Mouse (Mus musculus) limb, embryonic 15.5 days (tissue): ENCODE results near the gene E2f4. TPM values are rescaled to one million over a fixed set of nuclear protein-coding genes. Genes with fewer than 3 reads are reported as not detected.
"Not testable (repeated sequence)": the region's sequence is repeated elsewhere in the genome, so short reads cannot be mapped to it uniquely, and the experiment has no call there.

Experiments used
- ATAC-seq: fragments of 200-750 bp; cut with Nextera tagmentation; 2 replicates; pipeline ENCODE4 v1.8.0; 2017; ENCODE audit warnings: low read depth, moderate TSS enrichment; ENCODE audit not compliant: insufficient number of reproducible peaks, low FRiP score, low TSS enrichment
- H3K27ac ChIP-seq: fragments of 300-500 bp; sonication (generic); 2 replicates; pipeline ENCODE4 v1.5.1; 2015; ENCODE audit warnings: moderate library complexity, mild to moderate bottlenecking, inconsistent platforms
- H3K27me3 ChIP-seq: fragments of 300-500 bp; sonication (generic); 2 replicates; pipeline ENCODE4 v1.6.1; 2015; ENCODE audit warnings: inconsistent platforms
- H3K36me3 ChIP-seq: fragments of 300-500 bp; sonication (generic); 2 replicates; pipeline ENCODE4 v1.6.1; 2015; ENCODE audit warnings: inconsistent platforms
- H3K4me1 ChIP-seq: fragments of 300-500 bp; sonication (generic); 2 replicates; pipeline ENCODE4 v1.6.1; 2015; ENCODE audit warnings: inconsistent platforms
- H3K4me2 ChIP-seq: fragments of 300-500 bp; sonication (generic); 2 replicates; pipeline ENCODE4 v1.6.1; 2015; ENCODE audit warnings: mild to moderate bottlenecking, inconsistent platforms
- H3K4me3 ChIP-seq: fragments of 300-500 bp; sonication (generic); 2 replicates; pipeline ENCODE4 v1.5.1; 2015; ENCODE audit warnings: mild to moderate bottlenecking, inconsistent platforms
- H3K9ac ChIP-seq: fragments of 300-500 bp; sonication (generic); 2 replicates; pipeline ENCODE4 v1.6.1; 2015; ENCODE audit warnings: inconsistent platforms
- H3K9me3 ChIP-seq: fragments of 300-500 bp; sonication (generic); 2 replicates; pipeline ENCODE4 v1.6.1; 2016; ENCODE audit warnings: inconsistent platforms
- WGBS: fragments of 180-500 bp; shearing (Covaris S2); methylation state at CpG from one replicate; pipeline ENCODE4 v1.1.7; 2015; 5-methylcytosine and 5-hydroxymethylcytosine counted together
- polyA plus RNA-seq: library from polyadenylated mRNA; unstranded; fragments of >200 nt; fragmentation: Nextera tagmentation; extraction: Ambion mirVana; gene quantifications from 2 replicates; pipeline ENCODE4 v1.2.1, GENCODE M21; 2015

The E2f4 gene
- polyA plus RNA-seq, 1 experiment from 2014 or later: 63.7 TPM

- Histone ChIP-seq H3K4me1 (peaks cover 32% of the 10 kb centered on the region), H3K27me3 (peaks cover 20% of the 10 kb centered on the region), H3K27ac (peak overlapping the region; percentile 83), H3K9ac (peak overlapping the region; percentile 26), H3K4me3 (peak overlapping the region; percentile 53), H3K4me2 (peak overlapping the region; percentile 79), H3K9me3 (no peaks in the 10 kb centered on the region), H3K36me3 (0 out of 2 replicates have a peak, but pooled peaks cover 10% of the 10 kb centered on the region)
- under 1% methylated on average over 53 of the region's 53 CpGs for WGBS
- ATAC-seq: peak; percentile 87
Observed at GRCm38 (mm10) chr8:105288958-105289732, 8.3 kb upstream of the E2f4 start.

GRCm38 (mm10) chr8:105289805-105290460, 7.5 kb upstream of the E2f4 start, which contains the start of gene 4931428F04Rik:
Gene 4931428F04Rik, minus strand, starts transcription at chr8:105289864.
- 0 out of 2 replicates have a peak, but pooled peaks cover 7% of the 10 kb centered on the region for H3K36me3 ChIP-seq
- H3K27ac ChIP-seq: peak within 1 kb of the TSS; percentile 83
- no peaks in the 10 kb centered on the region for H3K9me3 ChIP-seq
- under 1% methylated on average over 43 of the region's 43 CpGs for WGBS
- peak within 1 kb of the TSS; percentile 26 for H3K9ac ChIP-seq
- peaks cover 20% of the 10 kb centered on the region for H3K27me3 ChIP-seq
- H3K4me3 ChIP-seq: peak within 1 kb of the TSS; percentile 53
- peak; percentile 4; the same call in 1 of the 2 replicates for ATAC-seq
- peaks cover 32% of the 10 kb centered on the region for H3K4me1 ChIP-seq
- peak within 1 kb of the TSS; percentile 79 for H3K4me2 ChIP-seq

- Histone ChIP-seq H3K4me1 (peaks cover 32% of the 10 kb centered on the region), H3K27ac (no peak overlapping the region), H3K4me2 (peak overlapping the region; percentile 79), H3K27me3 (peaks cover 20% of the 10 kb centered on the region), H3K36me3 (no peaks in the 10 kb centered on the region), H3K4me3 (peak overlapping the region; percentile 16; the same call in 1 of the 2 replicates), H3K9ac (no peak overlapping the region), H3K9me3 (no peaks in the 10 kb centered on the region)
- WGBS: 7% methylated on average over 31 of the region's 31 CpGs
- ATAC-seq: no peak
Observed at GRCm38 (mm10) chr8:105290554-105291314, 6.7 kb upstream of the E2f4 start.

GRCm38 (mm10) chr8:105291364-105291763, 6.1 kb upstream of the E2f4 start:
- not testable (repeated sequence) for H3K9me3 ChIP-seq, ATAC-seq, H3K9ac ChIP-seq, H3K4me3 ChIP-seq, H3K27ac ChIP-seq, H3K4me2 ChIP-seq, H3K36me3 ChIP-seq
- H3K27me3 ChIP-seq: peaks cover 20% of the 10 kb centered on the region
- peaks cover 32% of the 10 kb centered on the region for H3K4me1 ChIP-seq
- 82% methylated on average over 8 of the region's 8 CpGs for WGBS

GRCm38 (mm10) chr8:105291802-105292201, 5.7 kb upstream of the E2f4 start:
- 61% methylated on average over 3 of the region's 3 CpGs for WGBS
- not testable (repeated sequence) for ATAC-seq, H3K9me3 ChIP-seq, H3K36me3 ChIP-seq, H3K9ac ChIP-seq, H3K4me3 ChIP-seq, H3K27ac ChIP-seq, H3K4me2 ChIP-seq
- Histone ChIP-seq H3K4me1 (peaks cover 34% of the 10 kb centered on the region), H3K27me3 (peaks cover 20% of the 10 kb centered on the region)

- WGBS: 85% methylated on average over 7 of the region's 7 CpGs
- no peak overlapping the region for H3K27ac ChIP-seq
- H3K9ac ChIP-seq: no peak overlapping the region
- H3K4me3 ChIP-seq: no peak overlapping the region
- no peaks in the 10 kb centered on the region for H3K9me3 ChIP-seq
- peaks cover 39% of the 10 kb centered on the region for H3K4me1 ChIP-seq
- H3K4me2 ChIP-seq: no peak overlapping the region
- peaks cover 20% of the 10 kb centered on the region for H3K27me3 ChIP-seq
- no peaks in the 10 kb centered on the region for H3K36me3 ChIP-seq
- ATAC-seq: no peak
Observed at GRCm38 (mm10) chr8:105292471-105292870, 5.0 kb upstream of the E2f4 start.

- Histone ChIP-seq H3K36me3 (no peaks in the 10 kb centered on the region), H3K27ac (no peak overlapping the region), H3K9me3 (no peaks in the 10 kb centered on the region), H3K27me3 (peaks cover 20% of the 10 kb centered on the region), H3K4me2 (no peak overlapping the region), H3K9ac (no peak overlapping the region), H3K4me1 (peaks cover 36% of the 10 kb centered on the region), H3K4me3 (no peak overlapping the region)
- 68% methylated on average over 19 of the region's 19 CpGs for WGBS
- ATAC-seq: no peak
Observed at GRCm38 (mm10) chr8:105293405-105293804, 4.1 kb upstream of the E2f4 start.

- 72% methylated on average over 9 of the region's 9 CpGs for WGBS
- no peak overlapping the region for H3K4me3 ChIP-seq
- H3K27me3 ChIP-seq: peaks cover 19% of the 10 kb centered on the region
- H3K4me1 ChIP-seq: peaks cover 30% of the 10 kb centered on the region
- no peak for ATAC-seq
- H3K4me2 ChIP-seq: no peak overlapping the region
- no peaks in the 10 kb centered on the region for H3K9me3 ChIP-seq
- H3K36me3 ChIP-seq: peaks cover 3% of the 10 kb centered on the region
- no peak overlapping the region for H3K9ac ChIP-seq
- no peak overlapping the region for H3K27ac ChIP-seq
Observed at GRCm38 (mm10) chr8:105294776-105295175, 2.7 kb upstream of the E2f4 start.

GRCm38 (mm10) chr8:105295256-105295655, 2.2 kb upstream of the E2f4 start:
- Histone ChIP-seq H3K27me3 (peaks cover 14% of the 10 kb centered on the region), H3K36me3 (peaks cover 8% of the 10 kb centered on the region), H3K27ac (no peak overlapping the region), H3K4me2 (no peak overlapping the region), H3K4me3 (no peak overlapping the region), H3K4me1 (peaks cover 29% of the 10 kb centered on the region), H3K9ac (no peak overlapping the region), H3K9me3 (no peaks in the 10 kb centered on the region)
- ATAC-seq: no peak
- WGBS: 65% methylated on average over 11 of the region's 11 CpGs

GRCm38 (mm10) chr8:105295895-105296573, 1.4 kb upstream of the E2f4 start, which contains the start of gene Exoc3l:
Gene Exoc3l, minus strand, starts transcription at chr8:105296101.
- Histone ChIP-seq H3K9me3 (no peaks in the 10 kb centered on the region), H3K27ac (no peak within 1 kb of the TSS), H3K27me3 (peaks cover 8% of the 10 kb centered on the region; the same call in 1 of the 2 replicates), H3K36me3 (peaks cover 16% of the 10 kb centered on the region), H3K4me2 (peak within 1 kb of the TSS; percentile 84), H3K4me3 (peak within 1 kb of the TSS; percentile 96; the same call in 1 of the 2 replicates), H3K4me1 (peaks cover 23% of the 10 kb centered on the region), H3K9ac (no peak within 1 kb of the TSS)
- 58% methylated on average over 11 of the region's 11 CpGs for WGBS
- no peak for ATAC-seq
